Mouse (Mus musculus) midbrain, embryonic 16.5 days (tissue): ENCODE measurements around the gene Aak1. TPM values are rescaled to one million over a fixed set of nuclear protein-coding genes. Genes with fewer than 3 reads are reported as not detected.

ENCODE experiments used
- ATAC-seq: fragments of 200-750 bp; cut with Nextera tagmentation; 2 replicates; pipeline ENCODE4 v1.8.0; 2017; ENCODE audit warnings: moderate TSS enrichment
- H3K27ac ChIP-seq: fragments of 300-500 bp; sonication (generic); 2 replicates; pipeline ENCODE4 v1.5.1; 2014; ENCODE audit warnings: mild to moderate bottlenecking, low read length, mixed read lengths
- H3K27me3 ChIP-seq: fragments of 300-500 bp; sonication (generic); 2 replicates; pipeline ENCODE4 v1.6.1; 2014; ENCODE audit warnings: low read depth, low read length, mixed read lengths; ENCODE audit not compliant: control insufficient read depth, insufficient read depth
- H3K36me3 ChIP-seq: fragments of 300-500 bp; sonication (generic); 2 replicates; pipeline ENCODE4 v1.6.1; 2014; ENCODE audit warnings: mild to moderate bottlenecking, low read length, moderate library complexity, mixed read lengths; ENCODE audit not compliant: control insufficient read depth, insufficient read depth
- H3K4me1 ChIP-seq: fragments of 300-500 bp; sonication (generic); 2 replicates; pipeline ENCODE4 v1.6.1; 2014; ENCODE audit warnings: mild to moderate bottlenecking, low read length, mixed read lengths; ENCODE audit not compliant: control insufficient read depth, insufficient read depth
- H3K4me2 ChIP-seq: fragments of 300-500 bp; sonication (generic); 2 replicates; pipeline ENCODE4 v1.6.1; 2014; ENCODE audit warnings: mild to moderate bottlenecking, low read length, mixed read lengths
- H3K4me3 ChIP-seq: fragments of 300-500 bp; sonication (generic); 2 replicates; pipeline ENCODE4 v1.5.1; 2014; ENCODE audit warnings: low read depth, mild to moderate bottlenecking, low read length, moderate library complexity, mixed read lengths
- H3K9ac ChIP-seq: fragments of 300-500 bp; sonication (generic); 2 replicates; pipeline ENCODE4 v1.6.1; 2014; ENCODE audit warnings: low read depth, low read length, mixed read lengths
- H3K9me3 ChIP-seq: fragments of 300-500 bp; sonication (generic); replicated peaks from 2 replicates; pipeline ENCODE4 v1.6.1; 2014; ENCODE audit warnings: mild to moderate bottlenecking, low read length, mixed read lengths; ENCODE audit not compliant: control insufficient read depth, poor library complexity, severe bottlenecking
- WGBS: fragments of 180-500 bp; shearing (Covaris S2); extraction: QIAGEN DNeasy Blood & Tissue Kit; methylation state at CpG from one replicate; pipeline ENCODE4 v1.1.7; 2014; 5-methylcytosine and 5-hydroxymethylcytosine counted together
- polyA plus RNA-seq: library from polyadenylated mRNA; unstranded; fragments of >200 nt; fragmentation: Nextera tagmentation; extraction: Ambion mirVana; gene quantifications from 2 replicates; pipeline ENCODE4 v1.2.1, GENCODE M21; 2015

Aak1 gene
- polyA plus RNA-seq, 1 experiment from 2014 or later: 44.6 TPM

GRCm38 (mm10) chr6:86950141-86950540, 100.8 kb downstream of the Aak1 start:
- Histone ChIP-seq H3K9ac (no peak overlapping the region), H3K4me2 (no peak overlapping the region), H3K9me3 (no peaks in the 10 kb centered on the region), H3K27me3 (no peaks in the 10 kb centered on the region), H3K4me3 (no peak overlapping the region), H3K36me3 (peaks cover 21% of the 10 kb centered on the region), H3K4me1 (no peaks in the 10 kb centered on the region), H3K27ac (no peak overlapping the region)
- WGBS: 74% methylated on average over 1 of the region's 1 CpGs
- ATAC-seq: no peak

- no peaks in the 10 kb centered on the region for H3K4me1 ChIP-seq
- H3K27me3 ChIP-seq: no peaks in the 10 kb centered on the region
- 45% methylated on average over 1 of the region's 1 CpGs for WGBS
- ATAC-seq: no peak
- H3K27ac ChIP-seq: no peak overlapping the region
- H3K4me2 ChIP-seq: no peak overlapping the region
- no peak overlapping the region for H3K4me3 ChIP-seq
- H3K9me3 ChIP-seq: no peaks in the 10 kb centered on the region
- H3K36me3 ChIP-seq: peaks cover 17% of the 10 kb centered on the region
- H3K9ac ChIP-seq: no peak overlapping the region
These were observed 101.5 kb downstream of the Aak1 start for GRCm38 (mm10) chr6:86950733-86951255.

- Histone ChIP-seq H3K4me1 (no peaks in the 10 kb centered on the region), H3K9me3 (no peaks in the 10 kb centered on the region), H3K4me3 (no peak overlapping the region), H3K27me3 (no peaks in the 10 kb centered on the region), H3K9ac (no peak overlapping the region), H3K4me2 (no peak overlapping the region), H3K27ac (no peak overlapping the region), H3K36me3 (peaks cover 34% of the 10 kb centered on the region)
- no peak for ATAC-seq
- WGBS: 94% methylated on average over 3 of the region's 3 CpGs
These were observed 106.4 kb downstream of the Aak1 start for GRCm38 (mm10) chr6:86955741-86956140.

GRCm38 (mm10) chr6:86956206-86956605, 106.9 kb downstream of the Aak1 start:
- Histone ChIP-seq H3K27me3 (no peaks in the 10 kb centered on the region), H3K9ac (no peak overlapping the region), H3K27ac (no peak overlapping the region), H3K36me3 (peaks cover 38% of the 10 kb centered on the region), H3K4me1 (no peaks in the 10 kb centered on the region), H3K4me2 (no peak overlapping the region), H3K9me3 (no peaks in the 10 kb centered on the region), H3K4me3 (no peak overlapping the region)
- ATAC-seq: no peak

GRCm38 (mm10) chr6:86959006-86959405, 109.7 kb downstream of the Aak1 start:
- H3K36me3 ChIP-seq: peaks cover 35% of the 10 kb centered on the region
- no peaks in the 10 kb centered on the region for H3K4me1 ChIP-seq
- 57% methylated on average over 1 of the region's 1 CpGs for WGBS

GRCm38 (mm10) chr6:86963987-86964685, 114.8 kb downstream of the Aak1 start:
- ATAC-seq: no peak
- Histone ChIP-seq H3K27me3 (no peaks in the 10 kb centered on the region), H3K9ac (no peak overlapping the region), H3K27ac (no peak overlapping the region), H3K36me3 (peaks cover 34% of the 10 kb centered on the region), H3K4me2 (no peak overlapping the region), H3K9me3 (no peaks in the 10 kb centered on the region), H3K4me3 (no peak overlapping the region), H3K4me1 (no peaks in the 10 kb centered on the region)
- WGBS: 94% methylated on average over 7 of the region's 7 CpGs

More at GRCm38 (mm10) chr6:86959006-86959405, 109.7 kb downstream of the Aak1 start:
- no peak overlapping the region for H3K9ac ChIP-seq
- H3K4me3 ChIP-seq: no peak overlapping the region
- no peaks in the 10 kb centered on the region for H3K27me3 ChIP-seq
- no peak overlapping the region for H3K27ac ChIP-seq
- no peak overlapping the region for H3K4me2 ChIP-seq
- H3K9me3 ChIP-seq: no peaks in the 10 kb centered on the region
- ATAC-seq: no peak

GRCm38 (mm10) chr6:86967166-86967565, 117.8 kb downstream of the Aak1 start:
- H3K9ac ChIP-seq: no peak overlapping the region
- WGBS: 82% methylated on average over 2 of the region's 2 CpGs
- no peaks in the 10 kb centered on the region for H3K9me3 ChIP-seq
- no peak overlapping the region for H3K4me3 ChIP-seq
- no peaks in the 10 kb centered on the region for H3K27me3 ChIP-seq
- H3K27ac ChIP-seq: no peak overlapping the region
- H3K4me2 ChIP-seq: no peak overlapping the region
- no peak for ATAC-seq
- peaks cover 24% of the 10 kb centered on the region for H3K36me3 ChIP-seq
- H3K4me1 ChIP-seq: no peaks in the 10 kb centered on the region

GRCm38 (mm10) chr6:86973956-86974355, 124.6 kb downstream of the Aak1 start:
- H3K27ac ChIP-seq: no peak overlapping the region
- H3K36me3 ChIP-seq: peaks cover 16% of the 10 kb centered on the region
- no peak overlapping the region for H3K9ac ChIP-seq
- no peak overlapping the region for H3K4me2 ChIP-seq
- no peaks in the 10 kb centered on the region for H3K27me3 ChIP-seq
- no peak overlapping the region for H3K4me3 ChIP-seq
- no peaks in the 10 kb centered on the region for H3K4me1 ChIP-seq
- no peak for ATAC-seq
- H3K9me3 ChIP-seq: no peaks in the 10 kb centered on the region
- 96% methylated on average over 4 of the region's 4 CpGs for WGBS

GRCm38 (mm10) chr6:86978156-86978908, 129.0 kb downstream of the Aak1 start:
- 95% methylated on average over 8 of the region's 8 CpGs for WGBS

More at GRCm38 (mm10) chr6:86978156-86978908, 129.0 kb downstream of the Aak1 start:
- Histone ChIP-seq H3K9ac (no peak overlapping the region), H3K4me1 (no peaks in the 10 kb centered on the region), H3K36me3 (peaks cover 17% of the 10 kb centered on the region), H3K9me3 (no peaks in the 10 kb centered on the region), H3K27me3 (no peaks in the 10 kb centered on the region), H3K4me3 (no peak overlapping the region), H3K27ac (no peak overlapping the region), H3K4me2 (no peak overlapping the region)
- no peak for ATAC-seq
